Mouse (Mus musculus): ENCODE measurements around the gene Rara. TPM values are rescaled to one million over a fixed set of nuclear protein-coding genes. Genes with fewer than 3 reads are reported as not detected.

The Rara gene
- total and polyA plus RNA-seq, 3 experiments, result 4.5 to 13.7 (median 12.1) TPM

DNA sequence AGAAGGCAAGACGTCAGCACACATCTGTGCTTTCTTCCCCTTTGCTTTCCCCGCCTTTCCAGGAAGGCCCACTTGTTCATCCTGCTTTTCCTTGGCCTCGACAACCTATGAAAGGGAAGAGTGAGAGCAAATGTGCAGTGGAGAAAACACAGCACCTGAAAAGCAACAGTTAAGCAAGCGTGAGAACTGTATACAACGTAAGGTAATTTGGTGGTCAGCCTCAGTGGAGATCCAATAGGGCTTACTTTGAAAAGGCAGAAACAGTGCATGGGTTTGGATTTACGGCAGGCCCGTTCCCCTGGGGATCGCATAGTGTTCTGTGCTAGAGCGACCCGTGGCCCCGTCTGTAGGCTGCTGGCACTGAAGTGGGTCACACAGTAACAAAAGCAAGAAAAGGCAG is 71.6 kb downstream of the Rara start:
- no peak overlapping the region for H3K9ac ChIP-seq (ENCODE audit: insufficient read depth, low read depth)
- H3K79me2 ChIP-seq (replicated peaks; ENCODE audit: control insufficient read depth, extremely low read depth, insufficient read depth, poor library complexity, severe bottlenecking), result peaks cover 7% of the 10 kb centered on the region
- no peaks in the 10 kb centered on the region for H3K27me3 ChIP-seq (replicated peaks)
- in situ Hi-C loops (cut with MboI; ENCODE audit: low pct_ligation_motif_present, low pct_unique_long_range_greater_than_20kb, low sequenced_read_pairs), result no loop called here
- H3K36me3 ChIP-seq (replicated peaks in 1 of 2; ENCODE audit: control insufficient read depth in 1 of 2, insufficient read depth in 1 of 2, low read length in 1 of 2), result peaks cover 80 to 98% of the 10 kb centered on the region in 2 experiments
- TF ChIP-seq POLR2A (IDR thresholded peaks at IDR 0.05; ENCODE audit: low read depth, low read length), result peak; percentile 21; the same call in 1 of the 2 replicates
- TF ChIP-seq MEF2A (IDR thresholded peaks at IDR 0.05; ENCODE audit: borderline replicate concordance, low read depth, low read length), result no peak
- dilution Hi-C loops (cut with MboI; ENCODE audit: extremely low pct_ligation_motif_present, extremely low pct_unique_long_range_greater_than_20kb, low sequenced_read_pairs), result no loop called here
- no peak overlapping the region for H3K4me2 ChIP-seq (ENCODE audit: insufficient read depth, low read depth, poor library complexity, severe bottlenecking)
- no peak for DNase-seq (ENCODE audit: extremely low read depth)
- no peak overlapping the region for H3K4me3 ChIP-seq (replicated peaks in 1 of 3; ENCODE audit: low read depth in 2 of 3, low read length in 2 of 3, poor library complexity in 1 of 3)
- no peaks in the 10 kb centered on the region for H3K9me3 ChIP-seq (replicated peaks; ENCODE audit: low read length)
- H3K27ac ChIP-seq (ENCODE audit: insufficient read depth, low read depth), result no peak overlapping the region
- H3K4me1 ChIP-seq (ENCODE audit: control insufficient read depth in 1 of 2, insufficient read depth in 2 of 2), result no peaks in the 10 kb centered on the region

DNA sequence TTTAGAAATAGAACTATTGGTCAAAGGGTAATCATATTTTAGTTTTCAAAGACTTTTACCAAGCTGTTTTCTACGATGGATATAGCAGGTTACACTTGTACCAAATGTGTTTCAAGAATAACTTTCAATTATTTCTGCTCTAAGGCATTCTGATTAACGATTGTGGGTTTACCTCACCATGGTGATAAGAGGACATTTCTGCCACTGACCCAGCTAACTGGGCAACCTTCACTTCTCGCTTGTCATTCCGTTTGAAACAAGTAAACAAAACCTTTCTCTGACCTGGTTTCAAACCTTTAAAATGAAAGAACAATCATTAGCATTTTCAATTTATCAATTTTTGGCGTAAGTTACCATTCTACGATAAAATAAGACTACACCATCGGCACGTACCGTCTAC is 79.2 kb downstream of the Rara start:
- Histone ChIP-seq H3K27me3 (replicated peaks) (no peaks in the 10 kb centered on the region), H3K9ac (ENCODE audit: insufficient read depth, low read depth) (no peak overlapping the region), H3K9me3 (replicated peaks; ENCODE audit: low read length) (no peaks in the 10 kb centered on the region), H3K4me1 (ENCODE audit: control insufficient read depth in 1 of 2, insufficient read depth in 2 of 2) (no peaks in the 10 kb centered on the region), H3K4me2 (ENCODE audit: insufficient read depth, low read depth, poor library complexity, severe bottlenecking) (no peak overlapping the region), H3K27ac (ENCODE audit: insufficient read depth, low read depth) (no peak overlapping the region), H3K79me2 (replicated peaks; ENCODE audit: control insufficient read depth, extremely low read depth, insufficient read depth, poor library complexity, severe bottlenecking) (peaks cover 31% of the 10 kb centered on the region), H3K36me3 (replicated peaks in 1 of 2; ENCODE audit: control insufficient read depth in 1 of 2, insufficient read depth in 1 of 2, low read length in 1 of 2) (peaks cover 76 to 95% of the 10 kb centered on the region in 2 experiments), H3K4me3 (replicated peaks in 1 of 3; ENCODE audit: low read depth in 2 of 3, low read length in 2 of 3, poor library complexity in 1 of 3) (no peak overlapping the region)
- dilution Hi-C loops (cut with MboI; ENCODE audit: extremely low pct_ligation_motif_present, extremely low pct_unique_long_range_greater_than_20kb, low sequenced_read_pairs), result no loop called here
- no peak for DNase-seq (ENCODE audit: extremely low read depth)
- in situ Hi-C loops (cut with MboI; ENCODE audit: low pct_ligation_motif_present, low pct_unique_long_range_greater_than_20kb, low sequenced_read_pairs), result no loop called here
- TF ChIP-seq GABPA (IDR thresholded peaks at IDR 0.05; ENCODE audit: insufficient replicate concordance, low read depth, low read length) (no peak), POLR2AphosphoS2 (IDR thresholded peaks at IDR 0.05; ENCODE audit: low read depth, low read length) (0 out of 2 replicates have a peak, but pooled peaks have one; percentile 9)

- H3K27me3 ChIP-seq (replicated peaks), result no peaks in the 10 kb centered on the region
- DNase-seq (ENCODE audit: extremely low read depth), result no peak
- dilution Hi-C loops (cut with MboI; ENCODE audit: extremely low pct_ligation_motif_present, extremely low pct_unique_long_range_greater_than_20kb, low sequenced_read_pairs), result no loop called here
- no peak overlapping the region for H3K9ac ChIP-seq (ENCODE audit: insufficient read depth, low read depth)
- H3K4me3 ChIP-seq (replicated peaks in 1 of 3; ENCODE audit: low read depth in 2 of 3, low read length in 2 of 3, poor library complexity in 1 of 3), result no peak overlapping the region
- in situ Hi-C loops (cut with MboI; ENCODE audit: low pct_ligation_motif_present, low pct_unique_long_range_greater_than_20kb, low sequenced_read_pairs), result no loop called here
- TF ChIP-seq ZMIZ1 (IDR thresholded peaks at IDR 0.05; ENCODE audit: low read depth, low read length) (no peak), POLR2A (IDR thresholded peaks at IDR 0.05; ENCODE audit: low read depth, low read length) (peak; percentile 18; the same call in 1 of the 2 replicates)
- peaks cover 82 to 97% of the 10 kb centered on the region in 2 experiments for H3K36me3 ChIP-seq (replicated peaks in 1 of 2; ENCODE audit: control insufficient read depth in 1 of 2, insufficient read depth in 1 of 2, low read length in 1 of 2)
- H3K27ac ChIP-seq (ENCODE audit: insufficient read depth, low read depth), result no peak overlapping the region
- H3K79me2 ChIP-seq (replicated peaks; ENCODE audit: control insufficient read depth, extremely low read depth, insufficient read depth, poor library complexity, severe bottlenecking), result peaks cover 39% of the 10 kb centered on the region
- H3K9me3 ChIP-seq (replicated peaks; ENCODE audit: low read length), result no peaks in the 10 kb centered on the region
- H3K4me2 ChIP-seq (ENCODE audit: insufficient read depth, low read depth, poor library complexity, severe bottlenecking), result no peak overlapping the region
- H3K4me1 ChIP-seq (ENCODE audit: control insufficient read depth in 1 of 2, insufficient read depth in 2 of 2), result peaks cover 0 to 4% of the 10 kb centered on the region in 2 experiments; a peak in 1 of 4 replicates
These were observed 82.5 kb downstream of the Rara start for GRCm38 (mm10) chr11:99010124-99010523.

GRCm38 (mm10) chr11:99010706-99011105 is 83.1 kb downstream of the Rara start:
- Histone ChIP-seq H3K9ac (ENCODE audit: insufficient read depth, low read depth) (no peak overlapping the region), H3K27ac (ENCODE audit: insufficient read depth, low read depth) (no peak overlapping the region), H3K36me3 (replicated peaks in 1 of 2; ENCODE audit: control insufficient read depth in 1 of 2, insufficient read depth in 1 of 2, low read length in 1 of 2) (peaks cover 84 to 97% of the 10 kb centered on the region in 2 experiments), H3K4me1 (ENCODE audit: control insufficient read depth in 1 of 2, insufficient read depth in 2 of 2) (peaks cover 0 to 4% of the 10 kb centered on the region in 2 experiments; a peak in 1 of 4 replicates), H3K9me3 (replicated peaks; ENCODE audit: low read length) (no peaks in the 10 kb centered on the region), H3K4me3 (replicated peaks in 1 of 3; ENCODE audit: low read depth in 2 of 3, low read length in 2 of 3, poor library complexity in 1 of 3) (no peak overlapping the region), H3K27me3 (replicated peaks) (no peaks in the 10 kb centered on the region), H3K79me2 (replicated peaks; ENCODE audit: control insufficient read depth, extremely low read depth, insufficient read depth, poor library complexity, severe bottlenecking) (peaks cover 38% of the 10 kb centered on the region), H3K4me2 (ENCODE audit: insufficient read depth, low read depth, poor library complexity, severe bottlenecking) (no peak overlapping the region)
- in situ Hi-C loops (cut with MboI; ENCODE audit: low pct_ligation_motif_present, low pct_unique_long_range_greater_than_20kb, low sequenced_read_pairs) (no loop called here), dilution Hi-C loops (cut with MboI; ENCODE audit: extremely low pct_ligation_motif_present, extremely low pct_unique_long_range_greater_than_20kb, low sequenced_read_pairs) (no loop called here)
- DNase-seq (ENCODE audit: extremely low read depth), result no peak
- TF ChIP-seq SMC3 (IDR thresholded peaks at IDR 0.05; ENCODE audit: low read depth, low read length) (no peak), POLR2A (IDR thresholded peaks at IDR 0.05; ENCODE audit: low read depth, low read length) (0 out of 2 replicates have a peak, but pooled peaks have one; percentile 9), POLR2AphosphoS2 (IDR thresholded peaks at IDR 0.05; ENCODE audit: low read depth, low read length) (peak; percentile 55; the same call in 1 of the 2 replicates)

Data from CH12.LX (cell line).